ENCODE assay signal across 27 mouse cellular contexts in the genomic region with DNA sequence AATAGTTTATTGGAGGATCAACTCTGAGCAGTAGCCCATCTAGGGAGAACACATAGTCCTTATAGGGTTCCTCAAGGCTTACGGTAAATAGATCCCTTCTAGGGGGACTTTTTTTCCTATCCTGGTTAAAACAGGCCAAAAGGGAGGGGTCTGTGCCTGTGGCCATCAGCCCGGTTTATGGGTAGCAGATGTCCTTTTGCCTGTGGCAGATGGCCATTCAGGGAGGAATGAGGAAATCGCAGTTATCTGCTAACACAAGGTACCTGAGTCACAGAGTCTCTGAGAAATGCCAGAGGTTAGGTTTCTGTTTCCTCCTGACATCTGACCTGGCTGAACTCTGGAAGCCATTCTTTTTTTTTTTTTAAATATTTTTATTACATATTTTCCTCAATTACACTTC.
DNase-seq lines count a peak whose midpoint lies in the region; ATAC-seq and TF ChIP-seq lines count a peak whose summit lies in the region.
"Had no signal": no experiment of that assay in that cellular context is flagged by ENCODE, and none has a peak within 500 bp of the region (broad histone marks: within the 10 kb centered on the region; RNA-seq: fewer than 3 reads in every experiment).

No protein-coding gene starts in this region.

- H3K4me2 ChIP-seq in midbrain, postnatal 0 days (ENCODE audit: low read depth, low read length, poor library complexity, severe bottlenecking) = no peak overlapping the region
- no peak overlapping the region for H3K4me2 ChIP-seq in midbrain, embryonic 16.5 days (ENCODE audit: low read length)
- H3K4me2 ChIP-seq: embryonic facial prominence, embryonic 15.5 days; heart, embryonic 12.5 days; hindbrain, embryonic 12.5 days; limb, embryonic 13.5 days; liver, embryonic 12.5 days; midbrain, embryonic 11.5 days; neural tube, embryonic 12.5 days had no signal

- no peaks in the 10 kb centered on the region for H3K36me3 ChIP-seq in midbrain, postnatal 0 days (ENCODE audit: insufficient read depth, low read length)
- H3K36me3 ChIP-seq in midbrain, embryonic 16.5 days (ENCODE audit: control insufficient read depth, insufficient read depth, low read length) = no peaks in the 10 kb centered on the region
- H3K36me3 ChIP-seq: embryonic facial prominence, embryonic 15.5 days; G1E; heart, embryonic 12.5 days; hindbrain, embryonic 12.5 days; limb, embryonic 13.5 days; liver, embryonic 12.5 days; neural tube, embryonic 12.5 days had no signal

- TF ChIP-seq CTCF in midbrain, postnatal 0 days (IDR thresholded peaks at IDR 0.05) = no peak

- H3K27me3 ChIP-seq in midbrain, postnatal 0 days (ENCODE audit: insufficient read depth, low read length) = no peaks in the 10 kb centered on the region
- H3K27me3 ChIP-seq in midbrain, embryonic 16.5 days (ENCODE audit: control insufficient read depth, insufficient read depth, low read depth, low read length) = no peaks in the 10 kb centered on the region
- H3K27me3 ChIP-seq: embryonic facial prominence, embryonic 15.5 days; heart, embryonic 12.5 days; hindbrain, embryonic 12.5 days; limb, embryonic 13.5 days; liver, embryonic 12.5 days; neural tube, embryonic 12.5 days had no signal

- DNase-seq in embryo, embryonic 10 days (ENCODE audit: low spot score) = peak; percentile 35
- DNase-seq in embryo, embryonic 9.5 days (ENCODE audit: extremely low spot score) = no peak
- DNase-seq in midbrain, postnatal 0 days (ENCODE audit: low spot score) = peak; percentile 33
- DNase-seq in cerebellum, postnatal 14 days = peak; percentile 72 to 79
- DNase-seq in gastrocnemius, postnatal 4 days (ENCODE audit: low spot score in 2 of 2) = no peak
- no peak for DNase-seq in right cerebral cortex, postnatal 10 days (ENCODE audit: low spot score in 2 of 2)
- DNase-seq: adrenal gland, adult 2 months; gastrocnemius, postnatal 10 days; heart, adult 18-20 months; heart, postnatal 14 days; kidney, adult 8-10 months; kidney, postnatal 25 days; lung, adult 18-20 months; lung, postnatal 14 days; right cerebral cortex, postnatal 4 days; thymus, postnatal 25 days had no signal

- 80% methylated on average over 3 of the region's 3 CpGs for WGBS in midbrain, postnatal 0 days
- WGBS in midbrain, embryonic 16.5 days = 78% methylated on average over 3 of the region's 3 CpGs

- H3K9me3 ChIP-seq in midbrain, postnatal 0 days (ENCODE audit: low read length) = no peaks in the 10 kb centered on the region
- H3K9me3 ChIP-seq in midbrain, embryonic 16.5 days (replicated peaks; ENCODE audit: control insufficient read depth, low read length, poor library complexity, severe bottlenecking) = no peaks in the 10 kb centered on the region
- H3K9me3 ChIP-seq: embryonic facial prominence, embryonic 15.5 days; hindbrain, embryonic 12.5 days; limb, embryonic 13.5 days; liver, embryonic 12.5 days; neural tube, embryonic 12.5 days had no signal

- H3K4me1 ChIP-seq in midbrain, postnatal 0 days (ENCODE audit: insufficient read depth, low read length) = peaks cover 7% of the 10 kb centered on the region; the same call in 1 of the 2 replicates
- peaks cover 13% of the 10 kb centered on the region for H3K4me1 ChIP-seq in midbrain, embryonic 16.5 days (ENCODE audit: control insufficient read depth, insufficient read depth, low read length)
- H3K4me1 ChIP-seq: liver, embryonic 12.5 days had no signal

- H3K9ac ChIP-seq in midbrain, postnatal 0 days (replicated peaks; ENCODE audit: low read length, poor library complexity, severe bottlenecking) = no peak overlapping the region
- no peak overlapping the region for H3K9ac ChIP-seq in midbrain, embryonic 16.5 days (ENCODE audit: low read depth, low read length)
- H3K9ac ChIP-seq: embryonic facial prominence, embryonic 15.5 days; heart, embryonic 12.5 days; hindbrain, embryonic 12.5 days; limb, embryonic 13.5 days; liver, embryonic 12.5 days; neural tube, embryonic 12.5 days had no signal

- H3K4me3 ChIP-seq in midbrain, postnatal 0 days (ENCODE audit: low read depth, low read length) = no peak overlapping the region
- H3K4me3 ChIP-seq in midbrain, embryonic 16.5 days (ENCODE audit: low read depth, low read length) = no peak overlapping the region
- H3K4me3 ChIP-seq: embryonic facial prominence, embryonic 15.5 days; heart, embryonic 12.5 days; hindbrain, embryonic 12.5 days; layer of hippocampus, adult 2 months; limb, embryonic 13.5 days; liver, embryonic 12.5 days; neural tube, embryonic 12.5 days had no signal

- no peak for ATAC-seq in midbrain, postnatal 0 days (ENCODE audit: low FRiP score)
- no peak for ATAC-seq in midbrain, embryonic 16.5 days
- ATAC-seq: forebrain, embryonic 16.5 days; liver, embryonic 12.5 days had no signal

- no peak overlapping the region for H3K27ac ChIP-seq in midbrain, postnatal 0 days (ENCODE audit: low read depth, low read length)
- H3K27ac ChIP-seq in midbrain, embryonic 16.5 days (ENCODE audit: low read length) = no peak overlapping the region
- H3K27ac ChIP-seq: embryonic facial prominence, embryonic 15.5 days; hindbrain, embryonic 12.5 days; layer of hippocampus, adult 2 months; limb, embryonic 13.5 days; liver, embryonic 12.5 days; neural tube, embryonic 12.5 days had no signal

Comparison
In these comparisons a context has a peak if more than half of its experiments do, and no peak if none do; other contexts are left out.
1. DNase-seq: peak in embryo, embryonic 10 days (single experiment), midbrain, postnatal 0 days (single experiment) and cerebellum, postnatal 14 days (2 of 2); none in embryo, embryonic 9.5 days (single experiment), gastrocnemius, postnatal 4 days (0 of 2) and right cerebral cortex, postnatal 10 days (0 of 2).